Mouse (Mus musculus): ENCODE measurements at regions not wholly inside any gene's neighbourhood (a gene's known extent, or its start where the extent isn't known, plus 50 kb on each side); places are given as distances from the start of the nearest gene placed in this dataset.
"Not testable (repeated sequence)": the region's sequence is repeated elsewhere in the genome, so short reads cannot be mapped to it uniquely, and the experiment has no call there.

DNA sequence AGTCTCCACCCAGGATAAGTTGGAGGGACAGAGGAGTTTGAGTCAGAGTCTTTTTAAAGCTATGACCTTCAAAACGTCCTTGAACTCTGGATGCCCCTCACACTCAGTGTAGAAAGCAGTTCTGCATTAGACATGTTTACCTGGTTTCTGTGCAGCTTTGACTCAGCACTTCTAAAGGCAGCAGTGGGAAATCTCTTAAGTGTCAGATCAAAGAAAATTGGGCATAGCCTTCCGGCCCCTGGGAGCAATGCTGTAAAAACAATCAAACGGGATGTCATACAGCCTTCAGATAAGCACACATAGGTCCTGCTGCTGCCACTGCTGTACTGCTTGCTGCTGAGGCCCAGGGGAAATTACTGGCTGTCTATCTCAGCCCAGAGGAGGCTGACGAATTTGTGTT lies 94.5 kb upstream of the Atp1b1 start:
- ATAC-seq (replicated peaks; ENCODE audit: low FRiP score, low TSS enrichment, poor library complexity, severe bottlenecking) = no peak

DNA sequence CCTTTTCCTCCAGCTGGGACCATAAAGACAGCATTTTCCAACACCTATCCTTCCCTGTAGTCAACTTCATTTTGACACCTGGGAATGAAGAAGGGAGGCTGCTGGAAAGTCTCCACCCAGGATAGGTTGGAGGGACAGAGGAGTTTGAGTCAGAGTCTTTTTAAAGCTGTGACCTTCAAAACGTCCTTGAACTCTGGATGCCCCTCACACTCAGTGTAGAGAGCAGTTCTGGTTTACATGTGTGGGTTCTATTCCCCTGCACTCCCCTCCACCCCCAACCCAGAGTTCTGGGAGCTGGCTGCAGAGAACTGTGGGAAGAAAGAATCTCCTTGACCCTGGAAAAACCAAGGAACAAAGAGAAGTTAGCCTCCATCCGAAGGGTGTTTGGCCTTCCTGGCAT lies 92.9 kb upstream of the Atp1b1 start:
- no peak for ATAC-seq (replicated peaks; ENCODE audit: low FRiP score, low TSS enrichment, poor library complexity, severe bottlenecking)

DNA sequence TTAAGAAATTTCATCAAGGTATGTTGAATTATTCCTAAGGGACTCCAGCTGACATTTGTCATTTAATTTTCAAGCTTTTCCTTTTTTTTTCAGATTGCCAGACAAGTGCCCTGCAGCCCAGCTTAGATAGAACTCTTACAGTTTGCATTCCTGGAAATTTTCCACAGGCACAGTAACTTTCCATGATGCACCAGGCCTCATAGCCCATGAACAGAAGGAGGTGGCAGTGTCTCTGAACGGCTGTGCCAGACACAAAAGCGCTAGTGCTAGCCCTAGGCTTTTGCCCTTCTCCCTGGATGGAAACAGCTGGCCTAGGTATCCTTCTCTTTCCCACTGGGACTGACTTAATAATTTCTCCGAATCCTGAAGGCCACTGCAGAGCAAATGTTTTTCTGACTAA lies 92.4 kb upstream of the Atp1b1 start:
- ATAC-seq (replicated peaks; ENCODE audit: low FRiP score, low TSS enrichment, poor library complexity, severe bottlenecking) = no peak

DNA sequence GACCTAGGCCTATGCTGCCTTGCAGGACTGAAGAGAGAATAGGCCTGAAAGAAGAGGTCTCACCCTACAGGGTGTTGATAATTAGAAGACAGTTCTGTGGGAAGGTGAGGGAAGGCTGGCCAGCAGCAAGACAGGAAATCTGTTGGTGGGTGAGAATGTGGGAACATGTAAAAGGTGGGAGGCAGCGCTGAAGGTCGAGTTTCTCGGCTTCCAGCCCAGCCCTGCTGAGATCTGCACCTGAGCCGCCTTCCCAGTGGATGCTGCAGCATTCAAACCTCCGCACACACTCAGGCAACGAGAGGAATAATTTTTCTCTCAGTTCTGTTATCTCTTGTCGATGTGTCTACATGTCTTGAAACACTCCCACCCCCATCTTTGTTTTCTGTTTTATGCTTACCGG lies 89.9 kb upstream of the Atp1b1 start:
- no peak for ATAC-seq (replicated peaks; ENCODE audit: low FRiP score, low TSS enrichment, poor library complexity, severe bottlenecking)

DNA sequence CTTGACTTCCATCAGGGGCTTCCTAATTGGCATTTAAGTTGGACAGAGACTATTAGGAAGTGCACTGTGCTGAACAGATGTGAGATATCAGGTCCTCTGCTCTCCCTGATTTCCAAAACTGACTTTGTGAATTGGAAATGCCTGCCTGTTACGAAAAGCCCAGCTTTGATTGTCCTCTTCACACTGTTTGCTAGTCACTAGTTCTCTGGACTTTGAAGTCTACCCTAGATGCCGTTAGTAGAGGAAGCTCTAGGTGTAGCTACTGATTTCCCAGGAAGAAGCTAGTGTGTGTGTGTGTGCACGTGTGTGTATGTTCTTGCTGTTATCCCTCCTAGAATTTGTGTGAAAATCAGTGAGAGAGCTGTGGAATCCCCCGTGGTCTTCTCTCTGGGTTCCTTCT lies 87.7 kb upstream of the Atp1b1 start:
- no peak for ATAC-seq (replicated peaks; ENCODE audit: low FRiP score, low TSS enrichment, poor library complexity, severe bottlenecking)

DNA sequence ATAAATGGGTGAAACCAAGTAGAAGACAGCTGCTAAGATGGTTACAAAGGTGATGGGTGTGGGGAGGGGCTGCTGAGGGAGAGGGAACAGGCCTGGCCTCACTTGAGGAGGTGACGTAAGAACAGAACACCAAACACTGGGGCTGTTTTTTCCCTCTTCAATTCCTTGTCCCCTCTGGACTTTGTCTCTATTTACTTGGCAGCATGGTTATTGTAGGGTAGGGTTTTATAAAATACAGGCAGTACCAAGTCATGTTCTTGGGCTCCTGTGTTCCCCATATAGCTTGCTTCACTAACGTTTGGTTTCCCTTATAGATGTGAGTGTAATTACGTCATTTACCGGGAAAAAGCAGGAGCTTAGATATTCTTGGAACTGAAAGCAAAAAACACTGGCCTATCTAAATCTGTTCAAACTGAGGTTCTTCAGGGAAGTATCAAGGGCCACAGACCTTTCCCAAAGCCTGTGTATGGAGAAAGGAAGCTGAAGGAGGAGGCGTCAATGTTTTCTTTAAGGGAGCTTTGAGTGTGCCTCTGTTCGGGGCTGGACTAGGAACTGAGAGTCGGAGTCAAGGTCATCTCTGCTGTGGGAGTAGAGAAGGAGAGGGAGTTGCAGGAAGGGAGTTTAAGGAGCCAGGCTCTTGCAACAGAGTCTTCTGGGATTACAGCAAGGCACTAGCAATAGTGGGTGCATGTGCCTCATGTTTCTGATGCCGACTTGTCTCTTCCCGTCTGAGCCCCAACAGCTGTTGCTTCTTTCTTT lies 85.1 kb upstream of the Atp1b1 start:
- ATAC-seq (replicated peaks; ENCODE audit: low FRiP score, low TSS enrichment, poor library complexity, severe bottlenecking) = no peak

DNA sequence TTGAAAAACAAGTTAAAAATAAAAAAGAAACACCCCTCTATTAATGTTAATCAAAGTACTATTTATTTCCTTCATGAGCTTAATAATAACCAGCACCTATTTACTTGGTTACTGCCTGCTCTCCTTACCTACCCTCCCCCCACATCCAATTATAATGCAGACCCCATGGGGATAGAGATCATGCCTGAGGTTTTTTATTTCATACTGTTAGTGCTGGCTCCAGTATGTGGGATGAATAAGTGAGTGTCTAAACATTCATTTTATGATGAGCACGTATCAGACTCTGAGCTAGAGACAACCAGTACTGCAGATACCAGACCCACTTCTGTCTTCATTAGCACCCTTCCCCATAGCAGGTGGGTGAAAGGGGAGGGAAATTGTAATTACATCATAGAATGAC lies 83.6 kb upstream of the Atp1b1 start:
- no peak for ATAC-seq (replicated peaks; ENCODE audit: low FRiP score, low TSS enrichment, poor library complexity, severe bottlenecking)

DNA sequence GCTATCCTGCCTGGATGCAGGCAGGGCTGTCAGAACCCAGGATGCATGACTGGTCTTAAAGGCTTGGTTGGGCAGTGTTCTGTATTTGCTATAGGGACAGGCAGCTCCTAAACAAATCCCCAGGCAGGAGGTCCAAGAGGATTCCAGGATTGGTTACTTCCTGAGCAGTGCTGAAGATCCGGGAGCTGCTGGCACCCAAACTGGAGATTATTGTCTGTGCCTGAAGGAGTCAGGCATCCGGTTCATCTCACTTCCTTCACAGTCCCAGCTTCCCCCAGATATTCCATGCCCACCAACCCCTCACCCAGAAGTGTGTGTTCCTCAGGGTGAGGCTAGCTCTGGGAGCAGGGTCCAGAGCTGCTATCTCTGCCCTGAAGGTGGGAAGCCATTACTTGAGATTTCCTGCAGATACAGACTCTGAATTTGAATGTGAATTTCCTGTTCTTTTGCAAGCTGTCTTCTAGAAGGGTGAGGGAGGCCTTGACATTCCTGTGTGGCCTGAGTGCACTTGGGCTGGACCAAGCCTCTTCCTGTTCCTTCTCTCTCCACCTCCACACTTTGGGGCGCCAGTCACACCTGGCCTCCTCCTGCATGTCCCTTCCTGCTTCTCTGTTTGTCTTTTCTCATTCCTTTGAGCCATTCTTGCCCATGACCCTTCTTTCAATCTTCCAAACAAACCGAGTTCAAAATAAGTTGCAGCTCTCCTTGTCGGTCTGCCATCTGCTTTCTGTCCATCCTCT lies 80.3 kb upstream of the Atp1b1 start:
- ATAC-seq (replicated peaks; ENCODE audit: low FRiP score, low TSS enrichment, poor library complexity, severe bottlenecking) = no peak

DNA sequence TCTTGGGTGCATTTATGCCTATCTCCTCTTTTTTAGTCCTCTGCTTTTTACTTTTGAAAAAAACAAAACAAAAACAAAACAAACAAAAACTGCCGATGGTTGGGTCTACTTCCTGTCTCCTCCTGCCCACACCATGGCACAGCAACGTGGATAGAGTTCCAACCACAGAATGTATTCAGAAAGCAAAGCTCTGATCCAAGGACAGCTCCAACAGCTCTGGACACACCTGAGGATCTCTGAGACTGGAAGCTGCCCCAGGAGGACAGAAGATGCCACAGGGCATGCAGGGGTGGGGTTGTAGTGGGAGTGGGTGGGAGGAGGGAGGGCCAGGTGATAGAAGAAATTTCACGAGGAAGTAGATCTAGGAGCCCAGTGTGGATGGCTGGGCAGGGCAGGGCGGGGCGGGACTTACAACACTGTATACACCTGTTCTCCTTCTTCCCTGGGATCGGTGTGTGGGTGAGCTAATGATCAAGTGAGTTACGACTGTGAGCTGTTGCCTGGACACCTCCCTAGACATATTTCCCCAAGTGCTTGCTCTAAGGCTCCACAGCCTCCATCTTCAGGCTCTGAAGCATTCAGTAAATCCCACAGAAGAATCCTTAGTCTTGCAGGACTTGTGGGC lies 79.3 kb upstream of the Atp1b1 start:
- ATAC-seq (replicated peaks; ENCODE audit: low FRiP score, low TSS enrichment, poor library complexity, severe bottlenecking) = no peak

DNA sequence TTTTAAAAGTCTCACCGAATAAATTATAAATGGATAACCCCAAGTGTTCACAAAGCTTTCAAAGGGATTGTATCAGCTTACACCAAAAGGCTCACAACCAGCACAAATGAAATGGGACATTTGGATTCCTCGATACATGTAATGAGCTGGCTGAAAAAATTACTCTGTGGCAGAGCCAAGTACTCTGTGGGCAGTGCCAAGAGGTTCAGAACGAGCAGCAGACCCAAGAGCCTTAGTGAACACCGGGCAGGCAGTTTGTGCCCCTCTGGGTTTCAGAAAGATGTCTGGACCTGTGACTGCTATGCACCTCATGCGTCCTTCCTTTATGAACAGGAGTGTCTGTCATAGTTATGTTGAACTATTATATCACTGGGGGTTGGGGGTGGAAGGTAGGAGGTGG lies 74.0 kb upstream of the Atp1b1 start:
- ATAC-seq (replicated peaks; ENCODE audit: low FRiP score, low TSS enrichment, poor library complexity, severe bottlenecking) = no peak

DNA sequence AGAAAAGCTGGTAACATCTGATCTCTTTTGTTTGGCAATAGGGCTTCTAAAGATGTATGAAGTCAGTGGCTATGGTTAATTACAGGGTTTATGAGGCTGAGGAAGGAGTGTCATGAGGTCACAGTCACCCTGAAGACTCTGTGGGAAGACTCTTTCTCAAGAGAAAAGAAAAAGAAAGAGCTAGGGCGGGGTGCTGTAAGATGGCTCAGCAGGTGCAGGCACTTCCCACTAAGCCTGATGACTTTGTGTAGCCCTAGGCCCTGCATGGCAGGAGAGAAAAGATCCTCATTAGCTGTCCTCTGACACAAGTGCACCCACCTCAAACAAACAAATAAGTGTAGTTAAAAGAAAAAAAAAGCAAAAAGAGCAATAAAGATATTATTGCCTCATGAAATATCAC lies 73.6 kb upstream of the Atp1b1 start:
- no peak for ATAC-seq (replicated peaks; ENCODE audit: low FRiP score, low TSS enrichment, poor library complexity, severe bottlenecking)

DNA sequence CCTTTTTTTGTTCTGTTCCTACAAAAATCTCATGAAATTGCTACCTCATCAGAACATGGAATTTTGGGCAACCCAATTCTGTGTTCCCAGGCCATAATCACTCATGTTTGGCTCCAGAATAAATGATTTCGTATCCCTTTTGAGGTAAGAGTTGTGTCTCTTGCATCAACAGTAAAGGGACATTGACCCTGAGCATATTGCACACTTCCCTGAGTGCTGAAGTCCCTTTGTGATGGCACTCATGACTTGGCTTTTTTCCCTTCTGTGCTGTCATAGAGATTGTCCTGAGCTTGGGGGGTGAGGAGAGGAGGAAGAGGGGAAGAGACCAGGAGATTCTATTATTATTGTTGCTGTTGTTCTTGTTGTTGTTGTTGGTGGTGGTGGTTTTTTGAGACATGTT lies 68.6 kb upstream of the Atp1b1 start:
- ATAC-seq (replicated peaks; ENCODE audit: low FRiP score, low TSS enrichment, poor library complexity, severe bottlenecking) = no peak

DNA sequence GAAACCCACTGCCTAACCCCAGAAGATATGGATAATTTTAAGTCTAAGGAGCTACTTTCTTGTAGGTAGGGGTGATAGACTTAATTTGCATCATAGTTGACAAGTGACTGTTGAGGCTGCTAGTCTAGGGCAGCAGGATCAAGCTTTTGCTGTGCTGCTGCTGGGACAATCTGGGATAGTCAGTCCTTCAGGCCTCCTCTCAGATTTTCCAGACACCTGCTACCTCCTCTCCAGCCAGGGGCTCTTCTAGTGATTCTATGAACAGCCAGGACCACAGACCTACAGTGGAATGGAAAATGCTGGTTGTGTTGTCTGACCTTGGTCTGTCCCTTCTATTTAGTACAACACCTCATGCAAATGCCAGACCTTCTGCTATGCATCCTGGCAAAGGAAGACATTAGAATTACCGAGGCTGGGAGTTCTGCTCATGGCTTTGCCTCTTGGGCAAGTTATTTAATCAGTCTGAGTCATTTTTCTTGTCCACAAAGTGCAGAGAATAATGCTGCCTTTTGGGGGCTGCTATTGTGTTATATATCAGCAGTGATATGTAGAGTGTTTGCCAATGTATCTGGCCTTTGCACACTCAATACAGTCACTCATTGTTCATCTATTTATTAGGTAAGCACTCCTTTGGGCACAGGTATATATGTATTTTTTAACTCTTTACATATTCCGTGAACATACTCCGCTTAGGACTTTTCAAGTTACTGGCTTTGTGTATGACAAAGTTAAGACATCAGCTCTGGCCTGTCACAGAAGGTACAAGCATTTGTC lies 64.4 kb upstream of the Atp1b1 start:
- no peak for ATAC-seq (replicated peaks; ENCODE audit: low FRiP score, low TSS enrichment, poor library complexity, severe bottlenecking)

DNA sequence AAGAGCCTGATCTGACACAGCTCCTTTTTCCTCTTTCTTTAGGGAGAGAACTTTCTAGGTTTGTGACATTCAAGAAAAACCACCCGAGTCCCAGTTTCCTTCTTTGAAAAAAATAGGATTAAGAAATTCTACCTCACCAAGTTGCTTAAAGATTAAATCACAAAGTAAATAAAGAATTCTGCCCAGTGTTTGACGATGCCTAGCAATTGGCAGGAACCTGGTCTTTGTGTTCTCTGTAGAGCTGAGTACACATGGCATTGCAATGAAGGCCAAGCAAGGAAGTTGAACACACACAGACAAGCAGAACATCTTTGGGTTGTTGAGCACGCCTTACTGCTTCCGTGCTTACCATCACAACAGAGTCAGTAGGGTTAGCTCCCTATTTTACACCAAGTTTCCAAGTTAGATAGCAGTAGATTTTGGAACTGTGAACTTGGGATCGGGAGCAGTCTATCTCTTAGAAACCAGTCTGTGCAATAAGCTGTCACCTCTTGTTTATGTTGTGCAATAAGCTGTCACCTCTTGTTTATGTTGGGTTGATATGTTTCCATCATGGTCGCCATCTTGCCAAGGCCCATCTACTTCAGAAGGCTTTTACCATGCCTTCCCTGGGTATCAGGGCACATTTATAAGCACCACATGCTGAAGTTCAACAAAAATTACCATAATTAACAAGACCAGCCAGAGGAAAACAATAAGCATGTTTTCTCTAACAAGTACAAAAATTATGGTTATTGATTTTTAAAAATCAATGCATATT lies 63.4 kb upstream of the Atp1b1 start:
- ATAC-seq (replicated peaks; ENCODE audit: low FRiP score, low TSS enrichment, poor library complexity, severe bottlenecking) = no peak

DNA sequence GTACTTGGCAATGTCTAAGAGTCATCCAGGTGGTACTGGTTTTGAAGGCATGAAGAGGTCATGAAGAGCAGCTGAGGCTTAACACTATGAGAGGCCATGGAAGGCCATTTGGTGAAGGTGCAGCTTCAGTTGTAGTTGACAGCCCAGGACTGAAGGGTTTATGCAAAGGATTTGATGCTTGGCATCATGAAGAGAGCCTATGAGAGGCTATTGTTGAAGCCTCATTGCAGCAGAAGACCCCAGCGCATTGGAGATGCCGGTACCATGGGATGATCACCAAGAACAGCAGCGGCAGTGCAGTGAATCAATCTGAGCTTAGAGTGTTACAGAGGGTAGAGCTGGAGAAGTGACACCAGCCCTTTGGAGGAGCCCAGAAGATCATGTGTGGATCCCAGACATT lies 60.7 kb upstream of the Atp1b1 start:
- no peak for ATAC-seq (replicated peaks; ENCODE audit: low FRiP score, low TSS enrichment, poor library complexity, severe bottlenecking)

DNA sequence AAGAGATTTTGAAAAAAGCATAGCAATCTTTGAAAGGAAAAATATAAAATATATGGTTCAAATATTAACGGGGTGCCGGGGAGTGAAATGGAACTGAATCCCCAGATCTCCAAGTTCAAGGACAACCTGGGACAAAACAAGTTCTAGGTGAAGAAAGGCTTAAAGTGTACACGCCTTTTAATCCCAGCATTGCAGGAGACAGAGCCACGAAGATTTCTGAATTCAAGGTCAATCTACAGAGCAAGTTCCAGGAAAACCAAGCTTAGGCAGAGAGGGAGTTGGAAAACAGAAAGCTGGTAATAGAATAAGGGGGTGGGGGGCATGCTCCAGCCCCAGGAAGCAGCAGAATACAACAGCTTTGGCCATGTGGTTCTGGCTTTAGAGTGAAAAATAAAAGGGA lies 60.2 kb upstream of the Atp1b1 start:
- ATAC-seq (replicated peaks; ENCODE audit: low FRiP score, low TSS enrichment, poor library complexity, severe bottlenecking) = no peak

DNA sequence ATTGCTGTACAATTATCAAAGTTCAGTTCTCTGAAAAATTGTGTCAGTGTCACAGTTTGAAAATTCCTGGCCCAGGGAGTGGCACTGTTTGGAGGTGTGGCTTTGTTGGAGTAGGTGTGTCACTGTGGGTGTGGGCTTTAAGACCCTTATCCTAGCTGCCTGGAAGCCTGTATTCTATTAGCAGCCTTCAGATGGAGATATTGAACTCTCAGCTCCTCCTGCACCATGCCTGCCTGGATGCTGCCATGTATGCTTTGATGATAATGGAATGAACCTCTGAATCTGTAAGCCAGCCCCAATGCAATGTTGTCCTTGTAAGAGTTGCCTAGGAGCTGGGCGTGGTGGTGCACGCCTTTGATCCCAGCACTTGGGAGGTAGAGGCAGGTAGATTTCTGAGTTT lies 59.2 kb upstream of the Atp1b1 start:
- ATAC-seq (replicated peaks; ENCODE audit: low FRiP score, low TSS enrichment, poor library complexity, severe bottlenecking) = not testable (repeated sequence)

DNA sequence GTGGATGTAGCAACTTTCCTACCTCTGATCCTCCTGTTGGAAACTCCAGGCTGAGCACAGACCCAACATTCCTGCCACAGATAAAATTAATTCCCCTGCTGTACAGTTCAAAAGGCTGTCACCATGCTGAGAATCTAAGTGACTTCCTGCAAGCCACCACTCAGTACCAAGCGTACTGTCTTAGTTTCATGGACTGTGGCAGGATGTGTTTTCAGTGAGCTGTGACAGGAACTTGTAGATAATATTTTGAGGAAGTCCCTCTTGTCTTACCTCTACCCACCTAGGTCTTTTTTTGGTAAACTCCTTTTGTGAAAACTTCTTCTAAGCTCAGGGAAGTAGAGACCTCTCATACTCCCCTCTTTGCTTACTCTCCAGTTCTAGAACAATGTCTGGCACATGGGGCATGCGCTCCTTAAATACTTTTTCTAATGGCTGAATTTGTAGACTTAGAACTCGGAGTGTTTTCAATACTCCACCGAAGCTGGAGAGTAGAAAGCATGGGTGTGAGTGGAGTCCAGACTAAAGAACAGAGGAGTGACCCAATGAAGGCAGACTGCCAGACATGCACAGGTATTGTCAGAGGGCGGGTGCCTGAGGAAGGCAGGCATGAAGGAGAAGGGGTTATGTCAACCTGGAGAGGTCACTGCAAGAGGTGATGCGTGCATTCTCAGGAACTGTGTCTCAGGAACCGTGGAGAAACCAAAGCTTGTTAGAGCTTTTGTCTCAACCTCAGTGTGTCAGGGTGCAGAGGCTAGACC lies 53.7 kb upstream of the Atp1b1 start:
- ATAC-seq (replicated peaks; ENCODE audit: low FRiP score, low TSS enrichment, poor library complexity, severe bottlenecking) = no peak

DNA sequence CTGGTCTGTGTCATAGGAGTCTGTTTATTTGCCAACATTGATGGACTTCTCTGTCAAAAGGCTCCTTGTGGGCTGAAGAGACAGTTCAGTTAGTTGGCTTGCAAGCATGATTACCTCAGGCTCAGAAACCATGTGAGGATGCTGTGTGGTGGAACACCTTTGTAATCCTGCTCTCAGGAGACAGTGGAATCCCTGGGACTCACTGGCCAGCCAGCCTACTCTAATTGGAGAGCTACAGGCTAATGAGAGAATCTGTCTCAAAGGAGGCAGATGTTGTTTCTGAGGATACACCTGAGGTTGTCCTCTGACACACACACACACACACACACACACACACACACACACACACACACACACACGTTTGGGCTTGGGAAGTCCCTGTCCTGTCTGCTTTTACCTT lies 51.1 kb upstream of the Atp1b1 start:
- no peak for ATAC-seq (replicated peaks; ENCODE audit: low FRiP score, low TSS enrichment, poor library complexity, severe bottlenecking)
